Mouse (Mus musculus): ENCODE data around the gene Senp8.

Gene Senp8

GRCm38 (mm10) chr9:59718237-59718636 is 32.3 kb downstream of the Senp8 start:
- intact Hi-C loops (cut with DNase I) = no loop called here

- intact Hi-C loops (cut with DNase I) = no loop called here
Observed at GRCm38 (mm10) chr9:59716275-59716898, 34.1 kb downstream of the Senp8 start.

GRCm38 (mm10) chr9:59709225-59709624 is 41.3 kb downstream of the Senp8 start:
- intact Hi-C loops (cut with DNase I) = no loop called here

DNA sequence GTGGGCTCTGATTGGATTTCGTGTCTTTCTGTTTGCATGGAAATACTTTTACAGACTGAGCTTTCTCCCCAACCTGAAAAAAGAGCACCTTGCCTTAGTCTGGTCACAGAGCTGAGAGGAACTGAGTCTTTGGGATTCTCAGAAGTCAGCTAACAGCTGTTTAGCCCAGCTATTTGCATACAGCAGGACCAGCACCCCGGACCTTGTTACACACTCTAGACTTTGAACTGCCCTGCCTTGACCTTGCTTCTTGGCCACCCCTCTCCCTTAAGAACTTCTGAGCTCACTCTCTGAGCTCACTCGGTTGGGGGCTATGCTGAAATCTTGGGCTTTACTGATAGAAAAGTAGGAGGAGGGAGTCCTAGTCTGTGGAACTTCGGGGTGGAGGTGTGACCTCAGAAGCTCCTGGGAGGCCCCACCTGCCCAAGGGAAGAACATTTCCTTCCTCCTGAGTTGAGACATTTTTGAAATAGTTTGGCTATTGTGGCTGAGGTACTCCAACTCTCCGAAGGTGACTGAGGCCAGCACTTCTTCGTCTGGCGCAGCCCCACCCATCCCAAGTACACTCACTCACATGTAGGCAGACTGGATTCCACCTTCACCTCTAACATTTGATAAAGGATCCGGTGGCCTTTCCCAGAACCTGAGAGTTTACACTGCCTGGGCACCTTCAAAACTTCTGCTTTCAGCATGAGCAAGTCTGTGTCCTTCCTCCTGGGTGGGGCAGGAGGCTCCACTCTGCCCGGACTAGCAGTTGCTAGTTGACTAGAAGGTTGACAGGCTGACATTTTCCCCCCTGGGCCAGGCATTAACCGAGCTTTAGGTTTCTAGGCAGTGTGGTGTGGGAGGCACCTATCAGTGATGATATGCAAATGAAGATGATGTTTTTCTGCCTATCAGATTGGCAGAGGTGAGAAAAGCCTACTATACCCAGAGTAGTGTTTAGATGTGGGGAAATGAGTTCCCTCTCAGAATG is 43.4 kb downstream of the Senp8 start:
- intact Hi-C loops (cut with DNase I) = no loop called here

DNA sequence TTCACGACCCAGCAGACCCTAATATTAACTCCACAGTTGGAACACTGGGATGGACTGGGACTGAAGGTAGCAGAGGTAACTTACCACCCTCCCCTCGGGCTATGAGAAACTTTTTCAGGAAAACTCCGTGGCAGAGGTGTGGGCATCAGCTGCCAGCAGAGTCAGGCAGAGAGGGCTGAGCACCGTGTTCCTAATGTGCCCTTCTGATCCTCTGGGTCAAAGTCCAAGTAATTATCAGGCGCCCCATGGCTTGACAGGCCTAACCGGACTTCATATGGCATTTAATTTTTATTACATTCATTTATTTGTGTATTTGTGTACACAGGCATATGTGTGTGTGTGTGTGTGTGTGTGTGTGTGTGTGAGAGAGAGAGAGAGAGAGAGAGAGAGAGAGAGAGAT is 47.4 kb downstream of the Senp8 start:
- intact Hi-C loops (cut with DNase I) = no loop called here

- intact Hi-C loops (cut with DNase I) = no loop called here
Observed at GRCm38 (mm10) chr9:59701094-59701493, 49.4 kb downstream of the Senp8 start.

GRCm38 (mm10) chr9:59696381-59696780 is 54.1 kb downstream of the Senp8 start:
- intact Hi-C loops (cut with DNase I) = no loop called here

GRCm38 (mm10) chr9:59695451-59695813 is 55.1 kb downstream of the Senp8 start:
- intact Hi-C loops (cut with DNase I) = no loop called here

DNA sequence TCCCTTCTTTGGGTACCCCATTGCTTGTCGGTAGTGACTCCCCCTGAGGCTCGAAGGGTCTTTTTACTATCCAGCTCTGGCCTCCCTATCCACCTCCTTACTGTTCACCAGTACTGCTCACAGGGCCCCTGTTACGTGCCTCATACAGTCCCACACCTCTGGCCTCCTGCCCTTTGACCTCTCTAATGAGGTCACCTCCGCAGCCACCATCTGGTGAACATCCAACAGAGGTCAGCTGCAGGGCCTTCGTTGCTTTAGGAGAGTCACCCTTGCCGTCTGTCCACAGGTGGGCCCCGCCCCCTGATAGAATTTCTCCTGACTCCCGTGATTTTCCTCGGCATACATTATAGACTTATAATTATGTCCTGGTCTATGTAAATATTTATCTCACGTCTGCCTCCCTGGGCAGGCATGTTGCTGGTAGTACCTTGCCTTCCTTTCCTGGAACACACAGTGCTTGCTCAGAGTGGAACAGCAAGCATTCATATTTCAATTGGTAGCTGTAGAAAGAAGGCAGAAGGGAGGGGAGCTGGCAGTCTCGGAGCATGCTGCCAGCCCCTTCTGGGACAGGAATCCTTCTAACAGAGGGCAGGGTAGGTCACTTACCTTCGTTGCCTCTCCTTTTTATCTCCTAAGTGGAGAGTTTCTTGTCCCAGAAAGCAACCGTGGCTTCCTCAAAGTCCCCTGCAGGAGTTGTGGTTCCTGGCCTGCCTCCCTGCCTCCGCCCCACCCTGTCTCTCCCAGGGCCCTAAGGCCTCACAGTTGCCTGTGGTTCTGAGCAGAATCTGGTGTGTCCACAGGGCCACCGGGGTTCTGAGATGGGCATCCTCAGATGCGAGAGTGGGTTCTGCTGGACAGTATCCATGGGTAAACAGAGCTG is 55.7 kb downstream of the Senp8 start:
- intact Hi-C loops (cut with DNase I) = no loop called here

GRCm38 (mm10) chr9:59692145-59692544 is 58.4 kb downstream of the Senp8 start:
- intact Hi-C loops (cut with DNase I) = no loop called here

DNA sequence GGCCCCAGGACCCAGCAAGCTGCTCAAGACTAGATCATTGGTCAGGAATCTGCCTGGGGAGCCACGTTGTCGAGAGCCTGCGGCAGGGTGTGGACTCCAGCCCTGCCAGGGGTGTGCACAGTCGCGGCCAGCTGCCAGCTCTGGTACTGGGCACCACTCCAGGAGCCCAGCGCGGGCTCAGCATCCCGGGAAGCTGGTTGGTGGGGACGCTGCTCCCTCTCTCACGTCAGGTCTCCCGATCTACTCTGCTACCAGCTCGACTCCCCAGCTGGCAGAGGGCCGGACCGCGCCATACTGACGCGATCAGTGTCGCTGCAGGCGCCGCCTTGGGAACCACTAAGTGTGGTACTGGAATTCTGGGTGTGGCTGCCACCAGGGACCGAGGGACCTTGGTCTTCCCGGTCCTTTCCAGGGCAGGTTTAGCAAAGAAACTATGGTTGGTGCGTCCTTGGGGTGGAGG is 58.8 kb downstream of the Senp8 start:
- intact Hi-C loops (cut with DNase I) = no loop called here

DNA sequence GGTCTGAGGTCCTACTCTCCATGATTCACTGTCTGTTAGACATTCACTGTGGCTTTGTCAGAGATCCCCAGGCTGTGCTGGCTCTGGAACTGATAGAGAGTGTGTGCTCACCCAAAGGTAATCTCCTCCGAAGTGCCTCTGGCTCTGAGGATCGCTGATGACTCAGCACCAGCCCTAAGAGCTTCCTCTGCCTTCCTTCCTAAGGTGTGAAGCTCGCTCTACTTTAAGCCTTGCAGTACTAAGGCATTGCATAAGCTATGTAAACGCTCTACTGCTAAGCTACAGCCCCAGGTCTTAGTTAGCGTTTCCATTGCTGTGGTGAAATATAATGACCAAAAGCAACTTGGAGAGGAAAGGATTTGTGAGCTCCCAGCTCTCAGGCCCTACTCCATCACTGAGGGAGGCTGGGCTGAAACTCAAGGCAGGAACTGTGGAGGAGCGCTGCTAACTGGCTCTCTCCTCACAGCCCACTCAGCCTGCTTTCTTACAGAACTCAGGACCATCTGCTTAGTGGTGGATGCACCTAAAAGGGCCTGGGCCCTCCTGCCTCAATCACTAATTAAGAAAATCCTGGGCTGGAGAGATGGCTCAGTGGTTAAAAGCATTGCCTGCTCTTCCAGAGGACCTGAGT is 63.0 kb downstream of the Senp8 start:
- intact Hi-C loops (cut with DNase I) = no loop called here
